Mouse (Mus musculus) kidney, embryonic 15.5 days (tissue): Measurements from ENCODE around the gene Sestd1. TPM values are rescaled to one million over a fixed set of nuclear protein-coding genes. Genes with fewer than 3 reads are reported as not detected.
A peak's percentile ranks its signal among the peaks of the same experiment; 100 is the strongest.

ENCODE experiments used
- ATAC-seq: fragments of 200-750 bp; cut with Nextera tagmentation; replicated peaks from 2 replicates; pipeline ENCODE4 v1.8.0; 2017; ENCODE audit warnings: moderate TSS enrichment; ENCODE audit not compliant: low FRiP score
- H3K27ac ChIP-seq: fragments of 300-500 bp; sonication (generic); 2 replicates; pipeline ENCODE4 v1.5.1; 2015; ENCODE audit warnings: mild to moderate bottlenecking, inconsistent platforms
- H3K27me3 ChIP-seq: fragments of 300-500 bp; sonication (generic); 2 replicates; pipeline ENCODE4 v1.6.1; 2015; ENCODE audit warnings: inconsistent platforms
- H3K36me3 ChIP-seq: fragments of 300-500 bp; sonication (generic); 2 replicates; pipeline ENCODE4 v1.6.1; 2015; ENCODE audit warnings: inconsistent platforms
- H3K4me1 ChIP-seq: fragments of 300-500 bp; sonication (generic); 2 replicates; pipeline ENCODE4 v1.6.1; 2015; ENCODE audit warnings: inconsistent platforms
- H3K4me2 ChIP-seq: fragments of 300-500 bp; sonication (generic); 2 replicates; pipeline ENCODE4 v1.6.1; 2015; ENCODE audit warnings: moderate library complexity, mild to moderate bottlenecking, inconsistent platforms
- H3K4me3 ChIP-seq: fragments of 300-500 bp; sonication (generic); replicated peaks from 2 replicates; pipeline ENCODE4 v1.5.1; 2015; ENCODE audit warnings: mild to moderate bottlenecking, inconsistent platforms
- H3K9ac ChIP-seq: fragments of 300-500 bp; sonication (generic); 2 replicates; pipeline ENCODE4 v1.6.1; 2015; ENCODE audit warnings: mild to moderate bottlenecking, inconsistent platforms
- H3K9me3 ChIP-seq: fragments of 300-500 bp; sonication (generic); replicated peaks from 2 replicates; pipeline ENCODE4 v1.6.1; 2016; ENCODE audit warnings: inconsistent platforms
- WGBS: fragments of 180-500 bp; shearing (Covaris S2); methylation state at CpG from one replicate; pipeline ENCODE4 v1.1.7; 2015; ENCODE audit warnings: mixed read lengths; 5-methylcytosine and 5-hydroxymethylcytosine counted together
- polyA plus RNA-seq: library from polyadenylated mRNA; unstranded; fragments of >200 nt; fragmentation: Nextera tagmentation; extraction: Ambion mirVana; gene quantifications from 2 replicates; pipeline ENCODE4 v1.2.1, GENCODE M21; 2015

The Sestd1 gene
- polyA plus RNA-seq, 1 experiment from 2014 or later: 26.6 TPM

GRCm38 (mm10) chr2:77301687-77302389 lies 21.4 kb upstream of the Sestd1 start:
- Histone ChIP-seq H3K4me1 (0 out of 2 replicates have a peak, but pooled peaks cover 8% of the 10 kb centered on the region), H3K36me3 (no peaks in the 10 kb centered on the region), H3K4me3 (no peak overlapping the region), H3K4me2 (no peak overlapping the region), H3K27me3 (no peaks in the 10 kb centered on the region), H3K9me3 (no peaks in the 10 kb centered on the region), H3K9ac (no peak overlapping the region), H3K27ac (no peak overlapping the region)
- WGBS: 70% methylated on average over 9 of the region's 9 CpGs
- ATAC-seq: no peak

GRCm38 (mm10) chr2:77289701-77290100 lies 9.3 kb upstream of the Sestd1 start:
- no peak overlapping the region for H3K9ac ChIP-seq
- no peak overlapping the region for H3K4me3 ChIP-seq
- WGBS: 72% methylated on average over 6 of the region's 6 CpGs
- H3K4me1 ChIP-seq: no peaks in the 10 kb centered on the region
- no peak overlapping the region for H3K4me2 ChIP-seq
- H3K27ac ChIP-seq: no peak overlapping the region
- H3K36me3 ChIP-seq: no peaks in the 10 kb centered on the region
- H3K9me3 ChIP-seq: no peaks in the 10 kb centered on the region
- ATAC-seq: no peak
- no peaks in the 10 kb centered on the region for H3K27me3 ChIP-seq

GRCm38 (mm10) chr2:77286755-77287154 lies 6.4 kb upstream of the Sestd1 start:
- H3K27ac ChIP-seq: no peak overlapping the region
- H3K36me3 ChIP-seq: no peaks in the 10 kb centered on the region
- no peaks in the 10 kb centered on the region for H3K9me3 ChIP-seq
- no peak overlapping the region for H3K4me3 ChIP-seq
- no peak for ATAC-seq
- H3K4me2 ChIP-seq: no peak overlapping the region
- H3K4me1 ChIP-seq: 0 out of 2 replicates have a peak, but pooled peaks cover 5% of the 10 kb centered on the region
- H3K9ac ChIP-seq: no peak overlapping the region
- WGBS: 53% methylated on average over 2 of the region's 2 CpGs
- H3K27me3 ChIP-seq: no peaks in the 10 kb centered on the region

GRCm38 (mm10) chr2:77284281-77284899 lies 4.0 kb upstream of the Sestd1 start:
- Histone ChIP-seq H3K27ac (no peak overlapping the region), H3K27me3 (no peaks in the 10 kb centered on the region), H3K4me3 (no peak overlapping the region), H3K4me2 (no peak overlapping the region), H3K9me3 (no peaks in the 10 kb centered on the region), H3K36me3 (no peaks in the 10 kb centered on the region), H3K9ac (no peak overlapping the region), H3K4me1 (peaks cover 19% of the 10 kb centered on the region)
- WGBS: 77% methylated on average over 2 of the region's 2 CpGs
- no peak for ATAC-seq

GRCm38 (mm10) chr2:77279861-77280511 lies 406 bp downstream of the Sestd1 start:
- Histone ChIP-seq H3K9ac (peak overlapping the region; percentile 97), H3K4me1 (peaks cover 40% of the 10 kb centered on the region), H3K27me3 (no peaks in the 10 kb centered on the region), H3K27ac (peak overlapping the region; percentile 91), H3K36me3 (no peaks in the 10 kb centered on the region), H3K4me3 (peak overlapping the region; percentile 96), H3K4me2 (peak overlapping the region; percentile 84), H3K9me3 (no peaks in the 10 kb centered on the region)
- 2% methylated on average over 25 of the region's 57 CpGs for WGBS
- ATAC-seq: peak; percentile 30

GRCm38 (mm10) chr2:77277272-77277671 lies 3.1 kb downstream of the Sestd1 start:
- ATAC-seq: no peak
- Histone ChIP-seq H3K27me3 (no peaks in the 10 kb centered on the region), H3K9me3 (no peaks in the 10 kb centered on the region), H3K27ac (peak overlapping the region; percentile 78), H3K4me3 (0 out of 2 replicates have a peak overlapping the region, but pooled peaks have one; percentile 0), H3K4me2 (peak overlapping the region; percentile 36), H3K36me3 (no peaks in the 10 kb centered on the region), H3K9ac (no peak overlapping the region), H3K4me1 (peaks cover 51% of the 10 kb centered on the region)
- 46% methylated on average over 4 of the region's 4 CpGs for WGBS

- H3K4me3 ChIP-seq: no peak overlapping the region
- peak overlapping the region; percentile 21 for H3K4me2 ChIP-seq
- ATAC-seq: no peak
- H3K9ac ChIP-seq: no peak overlapping the region
- no peaks in the 10 kb centered on the region for H3K36me3 ChIP-seq
- H3K27me3 ChIP-seq: no peaks in the 10 kb centered on the region
- 76% methylated on average over 5 of the region's 5 CpGs for WGBS
- peaks cover 47% of the 10 kb centered on the region for H3K4me1 ChIP-seq
- H3K27ac ChIP-seq: peak overlapping the region; percentile 73
- H3K9me3 ChIP-seq: no peaks in the 10 kb centered on the region
Measured at GRCm38 (mm10) chr2:77275851-77276250, 4.5 kb downstream of the Sestd1 start.

- WGBS: 75% methylated on average over 9 of the region's 9 CpGs
- no peak for ATAC-seq
- Histone ChIP-seq H3K9me3 (no peaks in the 10 kb centered on the region), H3K4me3 (no peak overlapping the region), H3K4me1 (peaks cover 47% of the 10 kb centered on the region), H3K4me2 (no peak overlapping the region), H3K36me3 (no peaks in the 10 kb centered on the region), H3K9ac (no peak overlapping the region), H3K27me3 (no peaks in the 10 kb centered on the region), H3K27ac (peak overlapping the region; percentile 73)
Measured at GRCm38 (mm10) chr2:77274976-77275641, 5.3 kb downstream of the Sestd1 start.

- Histone ChIP-seq H3K4me2 (no peak overlapping the region), H3K27ac (no peak overlapping the region), H3K27me3 (no peaks in the 10 kb centered on the region), H3K9me3 (no peaks in the 10 kb centered on the region), H3K4me1 (peaks cover 57% of the 10 kb centered on the region), H3K4me3 (no peak overlapping the region), H3K36me3 (no peaks in the 10 kb centered on the region), H3K9ac (no peak overlapping the region)
- ATAC-seq: no peak
- WGBS: 91% methylated on average over 2 of the region's 2 CpGs
Measured at GRCm38 (mm10) chr2:77272953-77273352, 7.4 kb downstream of the Sestd1 start.

- peaks cover 58% of the 10 kb centered on the region for H3K4me1 ChIP-seq
- no peaks in the 10 kb centered on the region for H3K27me3 ChIP-seq
- no peak for ATAC-seq
- no peaks in the 10 kb centered on the region for H3K9me3 ChIP-seq
- no peak overlapping the region for H3K27ac ChIP-seq
- H3K36me3 ChIP-seq: no peaks in the 10 kb centered on the region
- H3K4me3 ChIP-seq: no peak overlapping the region
- no peak overlapping the region for H3K9ac ChIP-seq
- 82% methylated on average over 7 of the region's 7 CpGs for WGBS
- H3K4me2 ChIP-seq: no peak overlapping the region
Measured at GRCm38 (mm10) chr2:77270781-77271180, 9.6 kb downstream of the Sestd1 start.

- H3K4me1 ChIP-seq: peaks cover 59% of the 10 kb centered on the region
- H3K27ac ChIP-seq: no peak overlapping the region
- WGBS: 63% methylated on average over 1 of the region's 1 CpGs
- H3K4me2 ChIP-seq: no peak overlapping the region
- no peak overlapping the region for H3K4me3 ChIP-seq
- H3K9me3 ChIP-seq: no peaks in the 10 kb centered on the region
- H3K9ac ChIP-seq: no peak overlapping the region
- no peak for ATAC-seq
- no peaks in the 10 kb centered on the region for H3K36me3 ChIP-seq
- H3K27me3 ChIP-seq: no peaks in the 10 kb centered on the region
Measured at GRCm38 (mm10) chr2:77270136-77270535, 10.3 kb downstream of the Sestd1 start.
